Mouse (Mus musculus): ENCODE results near the gene Lurap1l.

Lurap1l gene

DNA sequence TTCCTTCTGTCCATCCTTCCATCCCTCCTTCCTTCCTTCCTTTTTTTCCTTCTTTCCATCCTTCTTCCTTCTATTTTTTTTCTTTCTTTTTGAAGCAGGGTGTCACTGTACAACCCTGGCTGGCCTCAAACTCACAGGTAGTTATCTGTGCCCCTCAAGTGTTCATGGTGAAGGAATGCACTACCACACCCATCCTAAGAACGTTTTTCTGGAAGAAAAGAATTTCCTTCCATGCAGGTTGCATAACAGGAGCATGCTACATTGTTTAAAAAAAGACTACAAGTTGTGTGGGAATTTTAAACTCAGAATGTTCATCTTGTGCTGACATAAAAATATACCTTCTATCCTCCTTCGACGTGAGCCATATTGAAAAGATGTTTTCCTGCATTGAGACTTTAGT lies 7.4 kb downstream of the Lurap1l start:
- DNase-seq (ENCODE audit: low spot score): no peak

DNA sequence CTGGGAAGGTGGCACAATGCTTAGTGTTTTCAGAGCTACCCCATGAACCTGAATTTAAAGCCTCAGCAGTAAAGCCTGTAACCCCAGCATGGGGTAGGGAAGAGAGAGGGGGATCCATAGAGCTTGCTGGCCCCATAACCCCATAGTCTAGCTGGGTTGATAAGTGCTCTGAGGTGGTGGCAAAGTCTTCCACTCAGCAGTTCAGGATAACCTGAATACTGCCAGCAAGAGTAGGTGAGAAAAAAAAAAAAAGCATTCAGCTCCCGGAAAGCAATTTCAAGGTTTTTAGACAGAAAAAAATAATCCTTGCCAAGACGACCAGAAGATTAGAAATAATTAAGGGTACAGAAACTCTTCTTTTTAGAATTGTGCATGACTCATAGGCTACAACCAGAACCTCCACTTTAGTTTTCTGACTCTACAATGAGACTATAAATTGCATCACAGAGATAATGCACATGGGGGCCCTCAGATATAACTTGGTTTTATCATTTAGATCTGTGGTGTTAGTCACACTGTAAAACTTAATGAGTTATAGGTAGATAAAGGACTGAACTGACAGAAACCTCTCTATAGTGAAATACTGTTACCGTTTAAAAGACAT lies 8.2 kb downstream of the Lurap1l start:
- no peak for DNase-seq (ENCODE audit: low spot score)

GRCm38 (mm10) chr4:80919217-80919867 lies 8.9 kb downstream of the Lurap1l start:
- DNase-seq (ENCODE audit: low spot score): no peak

DNA sequence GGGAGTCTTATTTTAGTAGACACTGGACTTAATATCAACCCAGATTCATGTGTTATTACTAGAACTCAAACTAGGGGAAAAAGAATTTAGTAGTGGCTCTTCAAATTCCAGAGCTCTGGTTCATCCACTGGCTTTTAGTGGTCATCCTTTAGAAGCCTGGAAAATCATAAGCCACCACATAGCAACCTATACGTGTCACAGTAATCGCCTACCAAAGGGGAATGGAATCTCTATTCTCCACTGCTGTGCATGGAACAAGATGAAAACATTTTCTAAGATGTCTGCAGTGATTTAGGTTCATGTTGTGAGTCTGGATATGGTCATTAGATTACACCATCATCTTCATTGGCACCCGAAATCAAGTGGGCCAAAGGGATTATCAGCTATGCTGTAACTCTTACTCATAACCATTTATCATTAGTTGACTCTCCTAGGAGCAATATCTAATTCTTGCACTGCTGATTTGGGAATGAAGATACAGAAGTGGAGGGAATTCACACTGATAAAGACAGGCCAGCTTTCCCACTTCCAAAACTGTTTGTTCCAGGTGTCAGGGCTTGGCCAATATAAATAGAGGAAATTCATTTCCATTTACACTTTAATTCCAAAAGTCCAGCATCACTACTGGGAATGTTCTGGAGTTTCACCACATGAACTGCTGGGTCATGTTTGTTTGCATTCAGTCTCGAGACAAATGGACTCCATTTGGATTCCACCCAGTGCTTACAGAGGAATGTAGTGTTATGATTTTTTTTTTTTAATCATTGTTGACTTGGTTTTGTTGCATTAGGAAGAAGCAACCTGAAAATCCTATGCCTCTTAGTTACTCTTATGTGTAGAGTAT lies 11.4 kb downstream of the Lurap1l start:
- DNase-seq (ENCODE audit: low spot score): no peak

- DNase-seq (ENCODE audit: low spot score): no peak
Observed at GRCm38 (mm10) chr4:80922654-80923053, 12.2 kb downstream of the Lurap1l start.

- DNase-seq (ENCODE audit: low spot score): no peak
Observed at GRCm38 (mm10) chr4:80924815-80925214, 14.4 kb downstream of the Lurap1l start.

DNA sequence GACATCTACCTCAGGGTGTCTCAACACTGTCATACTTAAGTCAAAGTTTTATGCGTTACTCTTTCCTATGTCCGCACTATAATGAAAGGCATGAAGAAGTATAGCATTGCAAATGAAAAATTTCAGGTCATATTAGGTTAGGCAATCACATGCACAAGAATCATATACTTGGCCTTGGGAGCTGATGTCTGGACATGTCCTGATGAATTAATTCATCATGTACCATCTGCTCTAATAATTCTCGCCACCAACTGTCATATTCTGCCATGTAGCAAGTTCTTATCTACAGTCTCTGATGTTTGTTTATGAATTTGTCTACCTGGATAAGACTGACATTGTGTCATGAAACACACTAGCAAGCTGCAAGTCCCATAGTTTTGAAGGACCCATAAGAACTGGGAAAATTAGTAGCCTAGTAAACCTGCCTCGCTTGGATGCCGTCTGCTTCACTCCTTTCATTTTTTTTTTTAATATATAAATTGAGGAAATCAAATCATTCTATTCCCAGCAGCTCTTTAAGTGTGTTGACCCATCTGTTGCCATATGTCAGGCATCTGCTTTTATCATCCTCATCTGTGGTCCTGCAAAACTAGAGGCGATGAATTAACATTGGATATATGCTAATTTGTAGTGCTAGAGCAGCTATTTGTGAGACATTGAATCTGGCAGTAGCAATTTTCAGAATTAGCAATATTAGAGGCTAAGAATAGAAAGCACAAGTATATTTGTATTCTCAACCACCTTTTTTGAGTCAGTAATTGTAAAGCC lies 15.5 kb downstream of the Lurap1l start:
- DNase-seq (ENCODE audit: low spot score): no peak

DNA sequence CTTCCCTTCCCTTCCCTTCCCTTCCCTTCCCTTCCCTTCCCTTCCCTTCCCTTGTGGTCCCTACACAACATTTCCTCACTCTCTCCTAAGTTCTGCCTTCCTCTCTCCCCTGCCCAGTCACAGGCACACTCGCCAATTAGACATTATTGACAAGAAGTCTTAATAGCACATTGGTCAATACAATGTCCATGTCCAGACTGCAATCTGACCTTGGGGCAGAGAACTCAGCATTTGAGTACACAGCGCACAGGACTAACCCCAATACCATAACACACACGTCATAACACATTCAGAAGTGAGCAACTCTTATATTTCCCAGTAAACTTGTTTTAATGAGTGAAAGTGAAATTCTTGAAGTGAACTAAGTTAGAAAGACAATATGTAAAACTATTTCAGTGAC lies 24.3 kb downstream of the Lurap1l start:
- no peak for DNase-seq (ENCODE audit: low spot score)

GRCm38 (mm10) chr4:80939115-80939514 lies 28.7 kb downstream of the Lurap1l start:
- DNase-seq (ENCODE audit: low spot score): no peak

GRCm38 (mm10) chr4:80940946-80941345 lies 30.5 kb downstream of the Lurap1l start:
- no peak for DNase-seq (ENCODE audit: low spot score)

- DNase-seq (ENCODE audit: low spot score): no peak
Observed at GRCm38 (mm10) chr4:80941978-80942377, 31.5 kb downstream of the Lurap1l start.

DNA sequence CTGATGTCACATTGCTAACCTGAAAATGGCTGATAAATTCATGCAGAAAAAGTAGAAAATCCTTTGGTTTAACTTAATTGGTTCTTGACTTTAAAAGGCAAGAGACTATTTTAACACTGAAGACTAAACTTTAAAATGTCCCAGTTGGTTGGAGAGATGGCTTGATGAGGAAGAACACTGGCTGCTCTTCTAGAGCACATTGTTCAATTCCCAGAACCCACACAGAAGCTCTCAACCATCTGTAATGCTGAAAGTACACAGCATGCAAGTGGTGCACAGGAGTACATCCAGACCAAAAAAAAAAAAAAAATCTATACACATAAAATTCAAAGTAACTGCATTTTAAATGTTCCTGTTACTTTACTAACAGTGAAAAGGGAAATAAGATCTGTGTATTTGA lies 34.2 kb downstream of the Lurap1l start:
- no peak for DNase-seq (ENCODE audit: low spot score)

DNA sequence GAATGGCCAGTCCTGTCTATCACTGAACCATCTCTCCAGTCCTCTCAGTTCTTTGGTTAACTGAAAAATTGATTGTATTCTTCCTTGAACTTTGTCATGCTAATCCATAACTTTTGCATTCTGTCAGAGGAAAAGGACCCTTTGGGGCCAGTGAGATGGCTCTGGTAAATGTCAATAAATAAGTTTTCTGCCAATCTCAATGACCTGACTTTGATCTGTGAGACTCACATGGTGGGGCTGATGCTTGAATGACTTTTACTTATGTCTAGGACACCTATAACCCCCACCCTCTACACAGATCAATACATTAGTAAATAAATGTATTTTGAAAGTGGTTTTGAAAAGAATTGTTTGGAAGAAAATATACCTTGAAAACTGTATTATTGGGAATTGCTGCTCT lies 38.7 kb downstream of the Lurap1l start:
- no peak for DNase-seq (ENCODE audit: low spot score)

DNA sequence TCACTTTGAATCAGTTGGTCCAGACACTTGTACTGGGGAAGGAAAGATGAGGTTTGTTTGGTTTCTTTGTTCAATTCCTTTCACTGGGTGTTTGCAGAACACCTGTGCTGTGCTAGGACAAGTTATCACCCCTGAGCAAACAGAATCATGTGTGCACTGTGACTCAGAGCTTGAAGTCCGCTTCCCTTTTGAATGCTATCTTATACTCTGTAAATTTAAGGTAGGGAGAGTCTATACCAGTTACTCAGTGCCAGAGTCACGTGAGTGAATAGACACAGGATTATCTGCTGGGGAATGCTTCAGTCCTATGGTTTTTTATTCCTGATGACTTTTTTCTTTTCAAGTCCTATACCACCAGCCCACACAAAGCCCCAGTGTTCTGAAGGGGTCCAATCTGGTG lies 39.3 kb downstream of the Lurap1l start:
- DNase-seq (ENCODE audit: low spot score): no peak

GRCm38 (mm10) chr4:80950280-80950781 lies 39.9 kb downstream of the Lurap1l start:
- no peak for DNase-seq (ENCODE audit: low spot score)

DNA sequence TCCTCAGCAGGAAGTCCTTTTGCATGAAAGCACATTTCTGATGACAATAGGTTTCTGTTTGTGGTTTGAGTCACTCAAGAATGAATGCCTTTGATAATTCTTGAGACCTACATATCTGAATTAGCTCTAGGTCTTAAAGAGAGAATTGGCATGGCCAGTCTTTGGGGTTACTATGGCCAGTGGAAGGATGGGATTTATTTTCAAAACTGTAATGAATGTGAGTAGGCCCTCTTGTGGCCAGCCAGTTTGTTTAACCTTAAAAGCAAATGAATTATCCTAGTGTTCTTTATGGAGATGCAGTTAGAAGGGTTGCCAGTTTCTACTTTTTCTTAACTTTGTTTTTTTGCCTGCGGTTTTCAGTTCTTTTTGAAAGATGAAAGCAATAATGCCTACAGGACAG lies 42.2 kb downstream of the Lurap1l start:
- DNase-seq (ENCODE audit: low spot score): no peak

GRCm38 (mm10) chr4:80955942-80956341 lies 45.5 kb downstream of the Lurap1l start:
- DNase-seq (ENCODE audit: low spot score): no peak

GRCm38 (mm10) chr4:80967526-80967925 lies 57.1 kb downstream of the Lurap1l start:
- no peak for DNase-seq (ENCODE audit: low spot score)

GRCm38 (mm10) chr4:80971846-80972245 lies 61.4 kb downstream of the Lurap1l start:
- no peak for DNase-seq (ENCODE audit: low spot score)

DNA sequence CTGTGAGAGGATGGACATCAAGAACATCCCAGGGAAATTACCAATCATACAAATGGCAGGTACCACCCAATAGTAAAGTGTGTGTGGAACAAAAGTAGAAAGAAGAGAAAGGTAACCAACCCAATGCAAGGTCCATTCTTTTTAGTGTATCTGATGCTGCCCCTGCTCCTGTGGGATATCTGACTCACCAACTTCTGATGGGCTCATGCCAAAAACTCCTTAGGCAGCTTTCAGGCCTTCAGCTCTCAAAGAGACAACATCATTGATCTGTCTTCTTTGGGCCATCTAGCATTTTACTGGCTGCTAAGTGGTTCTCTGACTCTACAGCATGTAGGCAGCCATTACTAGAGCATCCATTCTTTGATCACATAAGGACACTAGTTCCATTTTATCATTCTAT lies 63.5 kb downstream of the Lurap1l start:
- DNase-seq (ENCODE audit: low spot score): no peak

GRCm38 (mm10) chr4:80990819-80991218 lies 80.4 kb downstream of the Lurap1l start:
- no peak for DNase-seq (ENCODE audit: low spot score)

DNA sequence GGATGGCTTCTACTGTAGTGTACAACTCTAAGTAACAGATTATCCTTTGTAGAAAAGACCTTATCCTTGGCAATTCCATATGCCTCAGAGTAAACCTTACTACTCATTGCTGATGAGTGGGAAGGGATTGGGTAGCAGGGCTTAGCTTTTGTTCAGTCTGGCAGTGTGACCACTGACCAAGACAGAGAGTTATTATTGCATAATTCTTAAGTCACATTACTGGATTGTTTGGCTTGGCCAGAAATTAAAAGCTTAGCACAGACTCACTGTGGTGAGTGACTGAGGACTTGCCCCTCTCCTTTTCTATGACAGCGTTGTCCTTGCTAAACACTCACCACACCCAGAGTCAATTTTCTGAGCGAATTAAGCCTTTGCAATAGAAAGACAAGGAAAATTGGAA lies 93.1 kb downstream of the Lurap1l start:
- no peak for DNase-seq (ENCODE audit: low spot score)

All from ovary, adult 18-20 months (tissue).